Mouse (Mus musculus): ENCODE results near the gene Ube2s.

DNA sequence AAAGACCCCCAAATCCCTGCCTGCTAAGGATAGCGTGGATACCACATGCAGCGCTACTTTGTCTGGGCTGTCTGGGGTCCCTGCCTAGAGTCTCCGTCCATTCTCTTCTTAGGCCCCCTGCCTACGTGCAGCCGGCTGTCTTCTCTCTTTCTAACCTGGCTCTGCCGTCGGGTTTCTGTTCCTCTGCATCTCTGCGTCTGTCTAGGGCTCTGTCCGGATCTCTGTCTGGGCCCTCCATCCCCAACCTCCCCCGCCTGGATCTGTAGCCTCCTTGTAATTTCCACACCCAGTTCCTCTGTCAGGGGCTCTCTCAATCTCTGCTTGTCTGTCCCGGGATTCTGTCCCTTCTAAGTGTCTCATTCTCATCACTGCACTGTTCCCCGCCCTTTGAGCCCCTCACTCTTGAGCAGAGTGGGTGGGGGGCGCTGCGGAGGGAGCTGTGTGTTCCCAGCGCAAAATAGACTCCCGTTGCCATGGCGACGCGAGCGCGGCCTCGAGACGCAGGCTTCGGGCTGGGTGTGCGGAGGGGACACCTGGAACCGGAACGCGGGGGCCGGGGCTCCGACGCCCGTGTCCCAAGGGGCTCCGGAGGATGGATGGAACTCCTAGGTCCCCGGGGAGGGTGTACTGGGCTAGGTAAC is 31.3 kb upstream of the Ube2s start:
- TF ChIP-seq CTCF (IDR thresholded peaks at IDR 0.05; ENCODE audit: low read depth, low read length), result no peak
- no peak for TF ChIP-seq POLR2A (IDR thresholded peaks at IDR 0.05; ENCODE audit: extremely low read depth, insufficient read depth, low read length)
